In genomic region chr5:96258210-96258609, GRCm38 (mm10) we compare ENCODE assay signal across 26 mouse cellular contexts.
"Had no signal": no experiment of that assay in that cellular context is flagged by ENCODE, and none has a peak within 500 bp of the region (broad histone marks: within the 10 kb centered on the region; RNA-seq: fewer than 3 reads in every experiment).

No protein-coding gene starts in this region.

- H3K27me3 ChIP-seq: heart, embryonic 13.5 days; heart, embryonic 15.5 days; hindbrain, embryonic 13.5 days; hindbrain, embryonic 15.5 days; kidney, embryonic 15.5 days; limb, embryonic 12.5 days; limb, embryonic 15.5 days; liver, embryonic 12.5 days had no signal

- DNase-seq: gastrocnemius, postnatal 14 days; gastrocnemius, postnatal 36 days; heart, adult 11 months; heart, adult 2 months; heart, postnatal 14 days; heart, postnatal 36 days; kidney, adult 11 months; kidney, adult 2 months; kidney, adult 9 months; kidney, postnatal 14 days; kidney, postnatal 36 days; left cerebral cortex, postnatal 4 days had no signal

- ATAC-seq: hindbrain, postnatal 0 days; intestine, embryonic 16.5 days; liver, embryonic 12.5 days had no signal

- H3K4me1 ChIP-seq: hindbrain, embryonic 13.5 days; hindbrain, embryonic 15.5 days; kidney, embryonic 15.5 days; limb, embryonic 15.5 days; liver, embryonic 12.5 days had no signal

- H3K4me2 ChIP-seq: heart, embryonic 11.5 days; heart, embryonic 13.5 days; heart, embryonic 15.5 days; hindbrain, embryonic 13.5 days; hindbrain, embryonic 15.5 days; kidney, embryonic 15.5 days; limb, embryonic 12.5 days; limb, embryonic 15.5 days; liver, embryonic 12.5 days had no signal

- H3K9ac ChIP-seq: heart, embryonic 13.5 days; heart, embryonic 15.5 days; hindbrain, embryonic 13.5 days; hindbrain, embryonic 15.5 days; kidney, embryonic 15.5 days; limb, embryonic 12.5 days; limb, embryonic 15.5 days; liver, embryonic 12.5 days; liver, embryonic 14.5 days had no signal

- H3K9me3 ChIP-seq: heart, embryonic 13.5 days; heart, embryonic 15.5 days; hindbrain, embryonic 13.5 days; hindbrain, embryonic 15.5 days; kidney, embryonic 15.5 days; limb, embryonic 12.5 days; limb, embryonic 15.5 days; liver, embryonic 12.5 days had no signal

- H3K27ac ChIP-seq: heart, adult 2 months; heart, embryonic 13.5 days; heart, embryonic 15.5 days; hindbrain, embryonic 13.5 days; hindbrain, embryonic 15.5 days; hindbrain, postnatal 0 days; kidney, embryonic 15.5 days; kidney, postnatal 0 days; layer of hippocampus, adult 2 months; limb, embryonic 12.5 days; limb, embryonic 15.5 days; liver, embryonic 12.5 days; liver, embryonic 14.5 days had no signal

- H3K4me3 ChIP-seq: heart, adult 2 months; heart, embryonic 13.5 days; heart, embryonic 15.5 days; hindbrain, embryonic 13.5 days; hindbrain, embryonic 15.5 days; kidney, embryonic 15.5 days; layer of hippocampus, adult 2 months; limb, embryonic 12.5 days; limb, embryonic 15.5 days; liver, embryonic 12.5 days had no signal
